Mouse (Mus musculus) left cerebral cortex, adult 9 months (tissue): Measurements from ENCODE around the gene Egfr.

Experiments used
- DNase-seq, 2 experiments: peaks; one replicate each; pipeline ENCODE4 v3.0.0; 2022; ENCODE audit warnings: low spot score in 2 of 2

The Egfr gene

GRCm38 (mm10) chr11:16951761-16952010, 199.7 kb downstream of the Egfr start:
- no peak for DNase-seq

- no peak for DNase-seq
These were observed 204.3 kb downstream of the Egfr start for GRCm38 (mm10) chr11:16956115-16956862.

- DNase-seq, result no peak
These were observed 205.0 kb downstream of the Egfr start for GRCm38 (mm10) chr11:16957030-16957429.

GRCm38 (mm10) chr11:16958520-16958919, 206.5 kb downstream of the Egfr start:
- DNase-seq, result no peak
